Comparison of ENCODE assay signal across 8 mouse cellular contexts in the genomic region with DNA sequence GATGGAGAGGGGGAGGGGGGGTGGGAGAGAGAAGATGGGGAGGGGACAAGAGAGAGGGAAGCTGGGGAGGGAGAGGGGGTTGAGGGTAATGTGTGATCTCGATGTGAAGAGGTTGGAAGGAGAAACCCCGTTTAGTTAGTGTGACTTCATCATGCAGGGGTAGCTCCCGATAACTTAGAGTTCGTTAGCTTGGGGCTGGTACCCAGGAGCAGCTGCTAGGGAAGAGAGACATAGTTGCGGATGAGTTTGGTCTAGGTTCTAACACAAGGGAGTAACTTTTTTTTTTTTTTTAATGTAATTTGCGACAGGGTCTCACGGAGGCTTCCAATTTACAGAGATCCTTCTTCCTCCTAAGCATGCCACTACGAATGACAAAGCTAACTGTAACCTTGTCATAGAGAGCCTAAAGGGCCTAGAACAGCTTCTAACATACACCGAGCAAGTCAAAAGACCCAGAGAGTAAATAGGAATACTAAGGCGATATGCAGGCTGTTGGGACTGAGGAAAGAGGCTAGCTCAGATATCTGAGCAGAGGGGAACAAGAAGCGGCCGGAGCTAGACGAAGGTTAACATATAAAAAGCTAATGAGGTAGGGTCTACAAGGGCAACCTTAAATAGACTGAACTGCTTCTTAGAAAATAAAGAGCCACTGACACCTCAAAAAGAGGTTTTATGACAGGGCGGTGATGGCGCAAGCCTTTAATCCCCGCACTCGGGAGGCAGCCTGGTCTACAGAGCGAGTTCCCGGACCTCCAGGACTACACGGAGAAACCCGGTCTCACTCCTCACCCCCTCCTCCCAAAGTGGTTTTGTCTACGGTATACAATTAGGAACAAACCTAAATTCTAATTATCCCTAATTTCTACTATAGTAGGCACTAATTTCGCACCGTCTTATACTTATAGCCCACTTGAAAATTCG. TPM values are rescaled to one million over a fixed set of nuclear protein-coding genes. Genes with fewer than 3 reads are reported as not detected.
DNase-seq lines count a peak whose midpoint lies in the region; ATAC-seq and TF ChIP-seq lines count a peak whose summit lies in the region.

No protein-coding gene starts in this region.

- H3K4me2 ChIP-seq in lung, postnatal 0 days (replicated peaks; ENCODE audit: low read depth, low read length) = peak overlapping the region; percentile 64

- DNase-seq in left cerebral cortex, postnatal 10 days (ENCODE audit: extremely low spot score in 1 of 2, low spot score in 2 of 2) = peak; percentile 9 to 51
- no peak for DNase-seq in left cerebral cortex, postnatal 25 days (ENCODE audit: low spot score in 2 of 2)
- peak; percentile 27 for DNase-seq in adrenal gland, postnatal 25 days
- peak; percentile 39 for DNase-seq in lung, postnatal 0 days (ENCODE audit: low spot score)
- DNase-seq in spleen, adult 2 months (ENCODE audit: low read depth in 1 of 2, low spot score in 2 of 2) = peak in 1 of 2 experiments; percentile 32

- intact Hi-C loops in left cerebral cortex, postnatal 10 days (cut with DNase I) = loop anchor here (5.0 kb wide), 1 partner anchor 165 kb away; no protein-coding TSS in a partner anchor
- intact Hi-C loops in left cerebral cortex, postnatal 25 days (cut with DNase I) = loop anchor here (5.0 kb wide), 1 partner anchor 100 kb away; a partner anchor contains a TSS

- peaks cover 8% of the 10 kb centered on the region for H3K4me1 ChIP-seq in embryonic fibroblast, embryonic 13.5 days (ENCODE audit: control insufficient read depth, insufficient read depth, low read length)
- H3K4me1 ChIP-seq in lung, postnatal 0 days (ENCODE audit: insufficient read depth, low read depth, low read length) = no peaks in the 10 kb centered on the region
- no peaks in the 10 kb centered on the region for H3K4me1 ChIP-seq in spleen, adult 2 months (ENCODE audit: control insufficient read depth, insufficient read depth, insufficient read length)

- WGBS in lung, postnatal 0 days = 8% methylated on average over 25 of the region's 25 CpGs
- WGBS in spleen, adult 2 months = 7% methylated on average over 25 of the region's 25 CpGs

- H3K27ac ChIP-seq in embryonic fibroblast, embryonic 13.5 days (ENCODE audit: insufficient read depth, low read length) = peak overlapping the region; percentile 70
- peak overlapping the region; percentile 95 for H3K27ac ChIP-seq in lung, postnatal 0 days (ENCODE audit: low read length)
- H3K27ac ChIP-seq in spleen, adult 2 months (ENCODE audit: insufficient read depth, low read length) = peak overlapping the region; percentile 95

- H3K9ac ChIP-seq in lung, postnatal 0 days (replicated peaks; ENCODE audit: low read depth) = peak overlapping the region; percentile 70

- no peaks in the 10 kb centered on the region for H3K27me3 ChIP-seq in lung, postnatal 0 days (replicated peaks; ENCODE audit: insufficient read depth, low read length)
- H3K27me3 ChIP-seq in spleen, adult 2 months (ENCODE audit: control insufficient read depth, insufficient read depth, low read length) = no peaks in the 10 kb centered on the region

- no peaks in the 10 kb centered on the region for H3K9me3 ChIP-seq in lung, postnatal 0 days (ENCODE audit: low read length)

- H3K36me3 ChIP-seq in lung, postnatal 0 days (ENCODE audit: insufficient read depth, low read length) = no peaks in the 10 kb centered on the region
- no peaks in the 10 kb centered on the region for H3K36me3 ChIP-seq in spleen, adult 2 months (ENCODE audit: control insufficient read depth, insufficient read depth, low read length)

- TF ChIP-seq CTCF in embryonic fibroblast, embryonic 13.5 days (IDR thresholded peaks at IDR 0.05; ENCODE audit: borderline replicate concordance, insufficient read depth, low read length) = no peak
- TF ChIP-seq CTCF in lung, postnatal 0 days (IDR thresholded peaks at IDR 0.05) = no peak
- no peak for TF ChIP-seq CTCF in spleen, adult 2 months (IDR thresholded peaks at IDR 0.05; ENCODE audit: extremely low read depth, insufficient read depth, insufficient read length, insufficient replicate concordance)

- peak overlapping the region; percentile 73 for H3K4me3 ChIP-seq in embryonic fibroblast, embryonic 13.5 days (ENCODE audit: insufficient read depth, low read length)
- peak overlapping the region; percentile 87 for H3K4me3 ChIP-seq in lung, postnatal 0 days (ENCODE audit: low read depth, low read length)
- H3K4me3 ChIP-seq in spleen, adult 2 months (ENCODE audit: extremely low read depth, insufficient read depth, insufficient read length) = peak overlapping the region; percentile 74

- peak; percentile 1 to 3; a peak in 2 of 4 replicates for ATAC-seq in hematopoietic stem cell, adult 5-6 weeks (replicated peaks in 1 of 2; ENCODE audit: insufficient read depth in 1 of 2, low FRiP score in 2 of 2, low TSS enrichment in 1 of 2, low read depth in 1 of 2, poor library complexity in 2 of 2, severe bottlenecking in 2 of 2)
- ATAC-seq in lung, postnatal 0 days = peak; percentile 21
- no peak for ATAC-seq in activated CD4-positive, CD25-positive, alpha-beta regulatory T cell, adult 4 months

- TF ChIP-seq POLR2A in embryonic fibroblast, embryonic 13.5 days (IDR thresholded peaks at IDR 0.05; ENCODE audit: low read depth, low read length) = peak; percentile 20; the same call in 1 of the 2 replicates
- TF ChIP-seq POLR2A in spleen, adult 2 months (IDR thresholded peaks at IDR 0.05; ENCODE audit: low read depth, low read length) = no peak

- no peak for TF ChIP-seq EP300 in lung, postnatal 0 days (IDR thresholded peaks at IDR 0.05)

RNA-seq across cellular contexts. Expression of a gene that starts 0.5 kb away (rescaled TPM):
- 10 to 100 TPM; 53.2 to 61.3 TPM for total RNA-seq in left cerebral cortex, postnatal 10 days (2021)
- 10 to 100 TPM; 52.8 to 55.1 TPM for total RNA-seq in left cerebral cortex, postnatal 25 days (2021)
- 102 and 114 TPM in 2 replicates for total RNA-seq in adrenal gland, postnatal 25 days (2021)
- polyA plus RNA-seq in embryonic fibroblast, embryonic 13.5 days (2011; ENCODE audit: insufficient read length, low read depth, missing spikeins) = 10.8 and 15.6 TPM in 2 replicates
- 40.5 and 47.7 TPM in 2 replicates for total RNA-seq in hematopoietic stem cell, adult 5-6 weeks (2017)
- 91.4 and 98.5 TPM in 2 replicates for polyA plus RNA-seq in lung, postnatal 0 days (2015; fragmentation: Nextera tagmentation; extraction: Ambion mirVana)
- 83.1 and 139 TPM in 2 replicates for polyA plus RNA-seq in spleen, adult 2 months (2012; rRNA removed)
- 10 to 100 TPM; 70.9 to 75.0 TPM for polyA plus RNA-seq in activated CD4-positive, CD25-positive, alpha-beta regulatory T cell, adult 4 months (2017; shearing (Covaris generic))

RNA-seq across cellular contexts. Expression of a gene that starts 18.4 kb away (rescaled TPM):
- 100 to 1,000 TPM; 164 to 172 TPM for total RNA-seq in left cerebral cortex, postnatal 10 days (2021)
- total RNA-seq in left cerebral cortex, postnatal 25 days (2021) = 100 to 1,000 TPM; 154 to 171 TPM
- total RNA-seq in adrenal gland, postnatal 25 days (2021) = 213 and 228 TPM in 2 replicates
- polyA plus RNA-seq in embryonic fibroblast, embryonic 13.5 days (2011; ENCODE audit: insufficient read length, low read depth, missing spikeins) = 216 and 259 TPM in 2 replicates
- total RNA-seq in hematopoietic stem cell, adult 5-6 weeks (2017) = 342 and 369 TPM in 2 replicates
- 37.8 and 39.8 TPM in 2 replicates for polyA plus RNA-seq in lung, postnatal 0 days (2015; fragmentation: Nextera tagmentation; extraction: Ambion mirVana)
- 24.3 and 28.2 TPM in 2 replicates for polyA plus RNA-seq in spleen, adult 2 months (2012; rRNA removed)
- polyA plus RNA-seq in activated CD4-positive, CD25-positive, alpha-beta regulatory T cell, adult 4 months (2017; shearing (Covaris generic)) = 100 to 1,000 TPM; 101 to 117 TPM

Comparison
In these comparisons a context has a peak if more than half of its experiments do, and no peak if none do; other contexts are left out.
1. DNase-seq: peak in left cerebral cortex, postnatal 10 days (2 of 2), adrenal gland, postnatal 25 days (single experiment) and lung, postnatal 0 days (single experiment); none in left cerebral cortex, postnatal 25 days (0 of 2).
2. Peak in every context shown above with its lines, with median percentiles within 50 percentile points of each other: H3K27ac ChIP-seq and H3K4me3 ChIP-seq.